Comparison of ENCODE assay signal across 12 mouse cellular contexts in genomic region chr9:48898551-48898950, GRCm38 (mm10). TPM values are rescaled to one million over a fixed set of nuclear protein-coding genes. Genes with fewer than 3 reads are reported as not detected.
DNase-seq lines count a peak whose midpoint lies in the region; ATAC-seq and TF ChIP-seq lines count a peak whose summit lies in the region.
"Had no signal": no experiment of that assay in that cellular context is flagged by ENCODE, and none has a peak within 500 bp of the region (broad histone marks: within the 10 kb centered on the region; RNA-seq: fewer than 3 reads in every experiment).

No protein-coding gene starts in this region.

- H3K36me3 ChIP-seq in forebrain, embryonic 10.5 days (replicated peaks) = no peaks in the 10 kb centered on the region
- no peaks in the 10 kb centered on the region for H3K36me3 ChIP-seq in forebrain, postnatal 0 days (ENCODE audit: insufficient read depth)
- H3K36me3 ChIP-seq in stomach, postnatal 0 days (ENCODE audit: control insufficient read depth, insufficient read depth, low read length) = no peaks in the 10 kb centered on the region
- H3K36me3 ChIP-seq: hindbrain, embryonic 15.5 days had no signal

- 33% methylated on average over 8 of the region's 8 CpGs for WGBS in forebrain, embryonic 10.5 days
- WGBS in forebrain, postnatal 0 days = 37% methylated on average over 8 of the region's 8 CpGs
- WGBS in stomach, postnatal 0 days = 18% methylated on average over 8 of the region's 8 CpGs

- no peak overlapping the region for H3K27ac ChIP-seq in forebrain, embryonic 10.5 days
- H3K27ac ChIP-seq in forebrain, postnatal 0 days (ENCODE audit: low read depth, low read length) = no peak overlapping the region
- H3K27ac ChIP-seq in stomach, postnatal 0 days (replicated peaks) = no peak overlapping the region
- H3K27ac ChIP-seq: hindbrain, embryonic 15.5 days; macrophage had no signal

- DNase-seq in forebrain, embryonic 10.5 days (ENCODE audit: extremely low spot score, low spot score) = peak; percentile 34
- DNase-seq in forebrain, postnatal 0 days = no peak
- DNase-seq in lung, postnatal 10 days = peak; percentile 54
- DNase-seq in lung, adult 18-20 months = no peak
- peak; percentile 49 for DNase-seq in embryo, embryonic 9.5 days (ENCODE audit: extremely low spot score)
- peak; percentile 50 for DNase-seq in stomach, postnatal 0 days (ENCODE audit: low spot score)
- DNase-seq in frontal cortex, adult 2 months (ENCODE audit: extremely low spot score in 1 of 2, low spot score in 1 of 2) = no peak
- no peak for DNase-seq in left cerebral cortex, postnatal 4 days
- DNase-seq: cerebellum, postnatal 14 days; spleen, adult 18-20 months had no signal

- H3K9me3 ChIP-seq in forebrain, embryonic 10.5 days = no peaks in the 10 kb centered on the region
- no peaks in the 10 kb centered on the region for H3K9me3 ChIP-seq in forebrain, postnatal 0 days (ENCODE audit: low read length)
- H3K9me3 ChIP-seq in stomach, postnatal 0 days (ENCODE audit: control insufficient read depth, low read length) = no peaks in the 10 kb centered on the region
- H3K9me3 ChIP-seq: hindbrain, embryonic 15.5 days had no signal

- no peak overlapping the region for H3K4me2 ChIP-seq in forebrain, postnatal 0 days (ENCODE audit: low read depth)
- H3K4me2 ChIP-seq in stomach, postnatal 0 days (replicated peaks; ENCODE audit: low read depth) = no peak overlapping the region
- H3K4me2 ChIP-seq: hindbrain, embryonic 15.5 days had no signal

- TF ChIP-seq CTCF in forebrain, postnatal 0 days (IDR thresholded peaks at IDR 0.05; ENCODE audit: low read depth) = no peak
- no peak for TF ChIP-seq CTCF in stomach, postnatal 0 days (IDR thresholded peaks at IDR 0.05; ENCODE audit: low read depth)

- H3K27me3 ChIP-seq in forebrain, embryonic 10.5 days (ENCODE audit: poor library complexity, severe bottlenecking) = peaks cover 44% of the 10 kb centered on the region
- peaks cover 7% of the 10 kb centered on the region; the same call in 1 of the 2 replicates for H3K27me3 ChIP-seq in forebrain, postnatal 0 days (ENCODE audit: insufficient read depth, low read length)
- H3K27me3 ChIP-seq in stomach, postnatal 0 days (ENCODE audit: control insufficient read depth, insufficient read depth, low read length) = no peaks in the 10 kb centered on the region
- H3K27me3 ChIP-seq: hindbrain, embryonic 15.5 days had no signal

- H3K9ac ChIP-seq in forebrain, postnatal 0 days = no peak overlapping the region
- H3K9ac ChIP-seq in stomach, postnatal 0 days (ENCODE audit: low read length) = no peak overlapping the region
- H3K9ac ChIP-seq: hindbrain, embryonic 15.5 days had no signal

- H3K4me1 ChIP-seq in forebrain, embryonic 10.5 days = peaks cover 38% of the 10 kb centered on the region
- H3K4me1 ChIP-seq in forebrain, postnatal 0 days (ENCODE audit: insufficient read depth) = no peaks in the 10 kb centered on the region
- no peaks in the 10 kb centered on the region for H3K4me1 ChIP-seq in stomach, postnatal 0 days (replicated peaks; ENCODE audit: control insufficient read depth, insufficient read depth)

- intact Hi-C loops in left cerebral cortex, postnatal 4 days (cut with DNase I) = no loop called here

- ATAC-seq in forebrain, postnatal 0 days = no peak
- ATAC-seq in stomach, postnatal 0 days (ENCODE audit: low FRiP score, low TSS enrichment) = no peak

- TF ChIP-seq EP300 in stomach, postnatal 0 days (optimal IDR thresholded peaks at IDR 0.05) = no peak

- H3K4me3 ChIP-seq in forebrain, embryonic 10.5 days = no peak overlapping the region
- H3K4me3 ChIP-seq in forebrain, postnatal 0 days (ENCODE audit: low read depth, low read length) = no peak overlapping the region
- no peak overlapping the region for H3K4me3 ChIP-seq in stomach, postnatal 0 days (ENCODE audit: low read depth, low read length)
- H3K4me3 ChIP-seq: hindbrain, embryonic 15.5 days had no signal

RNA-seq across cellular contexts. Expression of gene Htr3a, which starts 12.3 kb away (rescaled TPM):
- polyA plus RNA-seq in forebrain, embryonic 10.5 days (2016; fragmentation: Nextera tagmentation; extraction: Ambion mirVana) = 0.55 and 0.73 TPM in 2 replicates
- 9.4 and 10.4 TPM in 2 replicates for total RNA-seq in forebrain, postnatal 0 days (2014; rRNA removed)
- polyA plus RNA-seq in forebrain, postnatal 0 days (2015; fragmentation: Nextera tagmentation; extraction: Ambion mirVana) = 6.2 and 6.8 TPM in 2 replicates
- polyA plus RNA-seq in stomach, postnatal 0 days (2015; fragmentation: Nextera tagmentation; extraction: Ambion mirVana) = 1.3 and 1.4 TPM in 2 replicates
- 11.9 and 12.1 TPM in 2 replicates for polyA plus RNA-seq in frontal cortex, adult 2 months (2012; rRNA removed)
- total RNA-seq in left cerebral cortex, postnatal 4 days (2021) = 1 to 10 TPM; 3.2 to 5.0 TPM
- polyA plus RNA-seq: macrophage had no signal

Comparison
In these comparisons a context has a peak if more than half of its experiments do, and no peak if none do; other contexts are left out.
1. DNase-seq: peak in forebrain, embryonic 10.5 days (single experiment), lung, postnatal 10 days (single experiment), embryo, embryonic 9.5 days (single experiment) and stomach, postnatal 0 days (single experiment); none in forebrain, postnatal 0 days (single experiment), lung, adult 18-20 months (0 of 2), frontal cortex, adult 2 months (0 of 2) and left cerebral cortex, postnatal 4 days (single experiment).